Comparison of ENCODE assay signal across 7 mouse cellular contexts in genomic region chr3:120920351-120920750, GRCm38 (mm10).
"Had no signal": no experiment of that assay in that cellular context is flagged by ENCODE, and none has a peak within 500 bp of the region (broad histone marks: within the 10 kb centered on the region; RNA-seq: fewer than 3 reads in every experiment).

No protein-coding gene starts in this region.

- DNase-seq: lung, adult 2 months; lung, postnatal 14 days; lung, postnatal 36 days; right cerebral cortex, postnatal 14 days; thymus, adult 2 months; thymus, postnatal 25 days; thymus, postnatal 4 days had no signal
